Mouse (Mus musculus): Measurements from ENCODE around the gene Fkbp5. TPM values are rescaled to one million over a fixed set of nuclear protein-coding genes. Genes with fewer than 3 reads are reported as not detected.

Gene Fkbp5
- polyA plus RNA-seq (2014; fragmentation: Illumina TruSeq; extraction: RNeasy Lipid Tissue Mini Kit (QIAGEN cat#74804); ENCODE audit: low replicate concordance), result 9.9 TPM

DNA sequence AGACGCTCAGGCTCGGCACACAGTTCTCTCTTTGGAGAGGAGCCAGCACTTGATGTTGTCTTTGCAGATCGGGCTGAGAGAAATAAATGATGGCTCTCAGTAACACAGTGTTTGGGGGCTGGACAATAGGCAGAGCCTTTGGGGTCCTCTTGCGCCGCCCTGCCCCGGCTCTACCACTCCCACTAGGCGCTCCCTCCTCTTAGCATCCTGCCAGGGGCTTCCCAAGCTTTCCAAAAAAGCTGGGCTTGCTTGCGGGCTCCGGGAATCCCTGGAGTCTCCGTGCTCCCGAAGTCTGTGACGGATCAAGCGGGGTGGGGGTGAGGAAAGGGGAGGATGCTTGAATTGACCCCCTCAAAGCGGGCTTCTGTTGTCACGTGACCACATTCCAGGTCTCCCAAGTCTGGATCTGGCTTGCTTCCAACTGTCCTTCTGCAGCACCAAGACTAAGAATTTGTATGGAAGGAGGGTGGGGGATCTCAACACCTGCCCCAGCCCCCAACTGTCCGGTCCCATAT, at the start of gene Fkbp5:
Gene Fkbp5, minus strand, starts transcription at position 87 of the 515 bp plus-strand sequence.

GRCm38 (mm10) chr17:28560598-28560997, 43.3 kb upstream of the Fkbp5 start, which contains the start of gene Clps:
Gene Clps, minus strand, starts transcription at chr17:28560766.

DNA sequence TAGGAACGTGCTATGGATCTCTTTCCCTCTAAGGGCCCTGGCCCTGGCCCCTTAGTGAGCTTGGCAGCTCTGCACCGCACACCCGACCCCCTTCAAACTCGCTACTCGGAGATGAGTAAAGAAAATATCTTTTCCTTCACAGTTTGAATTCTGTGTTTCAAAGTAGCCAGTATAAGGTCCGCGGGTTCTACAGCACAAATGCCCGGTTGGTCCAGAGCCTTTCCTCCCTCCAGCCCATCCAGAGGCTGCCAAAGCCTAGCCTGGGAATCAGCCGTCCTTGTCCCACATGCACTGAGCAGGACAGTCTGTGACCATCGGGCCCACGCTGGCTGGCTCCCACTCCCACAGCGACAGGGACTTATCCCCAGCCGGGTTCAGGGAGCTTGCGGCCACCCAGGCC, 31.8 kb upstream of the Fkbp5 start, which contains the start of gene Clpsl2:
Gene Clpsl2, plus strand, starts transcription at position 301 of the 400 bp plus-strand sequence.

GRCm38 (mm10) chr17:28530506-28530905, 13.2 kb upstream of the Fkbp5 start, which contains the start of gene Armc12:
Gene Armc12, plus strand, starts transcription at chr17:28530806.

GRCm38 (mm10) chr17:28365122-28365521, 152.2 kb downstream of the Fkbp5 start, which contains the start of gene Tulp1:
Gene Tulp1, minus strand, starts transcription at chr17:28365222.

GRCm38 (mm10) chr17:28350466-28351352, 166.6 kb downstream of the Fkbp5 start, which contains the start of gene Tead3:
Gene Tead3, minus strand, starts transcription at chr17:28350817.

Other genes with a start within 250 kb of the Fkbp5 start
- gene Fance, start 204.0 kb downstream of the Fkbp5 start, polyA plus RNA-seq (2014; fragmentation: Illumina TruSeq; extraction: RNeasy Lipid Tissue Mini Kit (QIAGEN cat#74804); ENCODE audit: low replicate concordance), result not detected
- 55.5 TPM for gene Rpl10a, start 189.1 kb downstream of the Fkbp5 start, polyA plus RNA-seq (2014; fragmentation: Illumina TruSeq; extraction: RNeasy Lipid Tissue Mini Kit (QIAGEN cat#74804); ENCODE audit: low replicate concordance)
- gene Tead3, start 166.7 kb downstream of the Fkbp5 start, polyA plus RNA-seq (2014; fragmentation: Illumina TruSeq; extraction: RNeasy Lipid Tissue Mini Kit (QIAGEN cat#74804); ENCODE audit: low replicate concordance), result 0.41 TPM
- gene Tulp1, start 152.3 kb downstream of the Fkbp5 start, polyA plus RNA-seq (2014; fragmentation: Illumina TruSeq; extraction: RNeasy Lipid Tissue Mini Kit (QIAGEN cat#74804); ENCODE audit: low replicate concordance), result not detected
- gene Armc12, start 13.3 kb upstream of the Fkbp5 start, polyA plus RNA-seq (2014; fragmentation: Illumina TruSeq; extraction: RNeasy Lipid Tissue Mini Kit (QIAGEN cat#74804); ENCODE audit: low replicate concordance), result not detected
- gene Clpsl2, start 31.9 kb upstream of the Fkbp5 start, polyA plus RNA-seq (2014; fragmentation: Illumina TruSeq; extraction: RNeasy Lipid Tissue Mini Kit (QIAGEN cat#74804); ENCODE audit: low replicate concordance), result not detected
- gene Clps, start 43.2 kb upstream of the Fkbp5 start, polyA plus RNA-seq (2014; fragmentation: Illumina TruSeq; extraction: RNeasy Lipid Tissue Mini Kit (QIAGEN cat#74804); ENCODE audit: low replicate concordance), result 18.5 TPM
- gene Lhfpl5, start 58.1 kb upstream of the Fkbp5 start, polyA plus RNA-seq (2014; fragmentation: Illumina TruSeq; extraction: RNeasy Lipid Tissue Mini Kit (QIAGEN cat#74804); ENCODE audit: low replicate concordance), result not detected
- gene Srpk1, start 105.2 kb upstream of the Fkbp5 start, polyA plus RNA-seq (2014; fragmentation: Illumina TruSeq; extraction: RNeasy Lipid Tissue Mini Kit (QIAGEN cat#74804); ENCODE audit: low replicate concordance), result 146 TPM
- not detected for gene Slc26a8, start 172.7 kb upstream of the Fkbp5 start, polyA plus RNA-seq (2014; fragmentation: Illumina TruSeq; extraction: RNeasy Lipid Tissue Mini Kit (QIAGEN cat#74804); ENCODE audit: low replicate concordance)
- 42.8 TPM for gene Mapk14, start 173.8 kb upstream of the Fkbp5 start, polyA plus RNA-seq (2014; fragmentation: Illumina TruSeq; extraction: RNeasy Lipid Tissue Mini Kit (QIAGEN cat#74804); ENCODE audit: low replicate concordance)
- gene AC170998.1, start 208.6 kb upstream of the Fkbp5 start, polyA plus RNA-seq (2014; fragmentation: Illumina TruSeq; extraction: RNeasy Lipid Tissue Mini Kit (QIAGEN cat#74804); ENCODE audit: low replicate concordance), result 1.7 TPM